Mouse (Mus musculus): Measurements from ENCODE around the gene Pdcl3. TPM values are rescaled to one million over a fixed set of nuclear protein-coding genes. Genes with fewer than 3 reads are reported as not detected.
"Not testable (repeated sequence)": the region's sequence is repeated elsewhere in the genome, so short reads cannot be mapped to it uniquely, and the experiment has no call there.

Gene Pdcl3
- polyA plus RNA-seq, 1 experiment from 2014 or later = 166 TPM

GRCm38 (mm10) chr1:39035817-39036216, 50.4 kb downstream of the Pdcl3 start:
- DNase-seq (ENCODE audit: low spot score) = no peak
- 89% methylated on average over 9 of the region's 9 CpGs for WGBS

DNA sequence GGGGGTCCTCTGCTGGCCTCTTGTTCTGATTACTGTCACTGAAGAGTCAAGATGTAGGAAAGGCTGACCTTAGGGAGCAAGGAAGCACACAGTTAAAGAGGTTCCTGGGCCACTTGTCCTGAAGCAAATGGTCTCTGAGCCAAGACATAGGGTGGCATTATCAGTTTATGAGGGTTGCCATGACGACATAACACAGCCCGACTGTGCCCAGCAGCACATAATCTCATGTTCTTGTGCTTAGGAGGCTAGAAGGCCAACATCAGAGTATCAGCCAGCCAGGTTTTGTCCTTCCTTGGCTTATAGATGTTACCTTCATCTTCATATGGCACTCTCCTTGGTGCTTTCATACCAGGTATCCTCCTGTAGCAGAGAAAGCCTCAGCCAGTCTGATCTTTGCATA, 56.8 kb downstream of the Pdcl3 start:
- Histone ChIP-seq H3K4me1 (peaks cover 15% of the 10 kb centered on the region), H3K4me3 (no peak overlapping the region), H3K9me3 (replicated peaks) (no peaks in the 10 kb centered on the region), H3K27me3 (ENCODE audit: low read depth, poor library complexity, severe bottlenecking) (no peaks in the 10 kb centered on the region), H3K36me3 (no peaks in the 10 kb centered on the region), H3K27ac (replicated peaks) (no peak overlapping the region)
- no peak for DNase-seq (ENCODE audit: low spot score)
- 80% methylated on average over 2 of the region's 2 CpGs for WGBS

More at GRCm38 (mm10) chr1:39035817-39036216, 50.4 kb downstream of the Pdcl3 start:
- H3K4me1 ChIP-seq = no peaks in the 10 kb centered on the region
- H3K27ac ChIP-seq (replicated peaks) = no peak overlapping the region
- no peaks in the 10 kb centered on the region for H3K36me3 ChIP-seq
- H3K9me3 ChIP-seq (replicated peaks) = no peaks in the 10 kb centered on the region; the same call in 1 of the 2 replicates
- H3K4me3 ChIP-seq = no peak overlapping the region
- no peaks in the 10 kb centered on the region for H3K27me3 ChIP-seq (ENCODE audit: low read depth, poor library complexity, severe bottlenecking)

DNA sequence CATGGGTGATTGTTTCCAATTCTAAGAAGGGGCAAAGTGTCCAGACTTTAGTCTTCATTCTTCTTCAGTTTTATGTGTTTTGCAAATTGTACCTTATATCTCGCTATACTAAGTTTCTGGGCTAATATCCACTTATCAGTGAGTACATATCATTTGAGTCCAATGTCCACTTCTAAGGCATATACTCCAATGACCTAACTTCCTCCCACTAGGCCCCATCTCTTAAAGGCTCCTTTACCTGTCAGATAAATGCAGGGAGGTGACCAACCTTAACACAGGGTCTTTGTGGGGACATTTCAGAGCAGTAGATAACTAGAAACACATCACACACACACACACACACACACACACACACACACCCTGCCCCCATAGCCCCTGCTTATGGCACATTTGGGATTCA, 59.0 kb downstream of the Pdcl3 start:
- H3K36me3 ChIP-seq; H3K9me3 ChIP-seq (replicated peaks); DNase-seq (ENCODE audit: low spot score); H3K4me3 ChIP-seq; H3K27me3 ChIP-seq (ENCODE audit: low read depth, poor library complexity, severe bottlenecking); H3K27ac ChIP-seq (replicated peaks): not testable (repeated sequence)
- H3K4me1 ChIP-seq = peaks cover 16% of the 10 kb centered on the region
- 79% methylated on average over 1 of the region's 1 CpGs for WGBS

DNA sequence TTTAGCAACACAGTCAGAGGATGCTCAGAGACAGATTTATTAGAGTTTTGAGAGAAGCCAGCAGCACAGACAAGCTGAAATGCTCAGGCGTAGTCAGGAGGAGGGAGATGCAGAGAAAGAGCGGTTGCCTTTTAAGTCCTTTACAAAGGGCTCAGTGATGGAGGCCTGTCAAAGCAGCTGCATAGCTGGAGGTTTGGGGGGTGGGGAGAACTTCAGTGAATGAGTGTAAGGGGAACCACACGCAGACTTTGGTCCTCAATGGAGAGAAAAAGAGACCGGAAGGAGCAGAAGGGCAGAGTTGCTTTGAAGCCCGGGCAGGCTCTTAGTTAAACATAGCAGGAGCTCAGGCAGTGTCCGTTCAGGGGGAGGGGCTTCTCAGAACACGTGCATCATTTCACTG, 61.3 kb downstream of the Pdcl3 start:
- H3K27ac ChIP-seq (replicated peaks) = peak overlapping the region; percentile 66
- 8% methylated on average over 7 of the region's 7 CpGs for WGBS

More for the DNA sequence above, 61.3 kb downstream of the Pdcl3 start:
- Histone ChIP-seq H3K9me3 (replicated peaks) (peaks cover 7% of the 10 kb centered on the region), H3K27me3 (ENCODE audit: low read depth, poor library complexity, severe bottlenecking) (no peaks in the 10 kb centered on the region), H3K4me3 (no peak overlapping the region), H3K36me3 (no peaks in the 10 kb centered on the region), H3K4me1 (peaks cover 16% of the 10 kb centered on the region)
- DNase-seq (ENCODE audit: low spot score) = peak; percentile 40

Other genes starting within 250 kb of the Pdcl3 start
- 2.2 and 3.0 TPM in 2 replicates for gene Lonrf2, start 148.9 kb upstream of the Pdcl3 start, polyA plus RNA-seq (2016; fragmentation: Nextera tagmentation; extraction: Ambion mirVana)
- 12.6 and 17.0 TPM in 2 replicates for gene Chst10, start 87.4 kb upstream of the Pdcl3 start, polyA plus RNA-seq (2016; fragmentation: Nextera tagmentation; extraction: Ambion mirVana)
- gene Nms, start 46.5 kb upstream of the Pdcl3 start, polyA plus RNA-seq (2016; fragmentation: Nextera tagmentation; extraction: Ambion mirVana) = not detected in 2 replicates
- 0.05 TPM in 2 replicates for gene Npas2, start 208.1 kb downstream of the Pdcl3 start, polyA plus RNA-seq (2016; fragmentation: Nextera tagmentation; extraction: Ambion mirVana)

All from midbrain, embryonic 10.5 days (tissue).